Mouse (Mus musculus) kidney, adult 2 months (tissue): Measurements from ENCODE around the gene Gm10282.

Source experiments
- CTCF ChIP-seq: fragments of 200-500 bp; conservative IDR thresholded peaks from 2 replicates; pipeline ENCODE4 v1.5.1; 2011; ENCODE audit warnings: low read depth, mild to moderate bottlenecking, control low read depth, low read length, moderate library complexity, mixed read lengths; ENCODE audit not compliant: insufficient read depth, insufficient read length
- POLR2A ChIP-seq: fragments of 200-500 bp; IDR thresholded peaks from one replicate; pipeline ENCODE4 v1.6.1; 2011; ENCODE audit warnings: low read depth, low read length, control low read depth

DNA sequence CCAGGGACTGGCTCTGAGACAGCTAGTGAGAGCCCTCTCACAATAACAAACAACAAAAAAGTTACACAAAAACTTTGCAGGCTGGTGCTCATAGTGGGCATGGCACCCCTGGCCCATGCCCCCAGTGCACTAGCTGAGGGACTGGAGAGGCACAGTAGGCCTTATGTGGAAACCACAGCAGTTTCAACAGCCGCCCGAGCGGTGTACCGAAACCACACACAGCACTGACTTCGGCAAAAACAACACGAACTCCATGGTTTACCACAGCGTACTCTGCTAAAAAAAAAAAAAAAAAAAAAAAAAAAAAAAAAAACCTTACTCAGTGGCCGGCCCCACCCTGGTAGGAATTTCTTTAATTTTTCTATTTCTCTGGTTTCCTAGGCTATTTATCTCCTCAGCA lies 45.7 kb upstream of the Gm10282 start:
- TF ChIP-seq POLR2A: no peak
- TF ChIP-seq CTCF: no peak
